Mouse (Mus musculus) left cerebral cortex, adult 8-10 months (tissue): ENCODE measurements at regions not wholly inside any gene's neighbourhood (a gene's known extent, or its start where the extent isn't known, plus 50 kb on each side); places are given as distances from the start of the nearest gene placed in this dataset.
A peak's percentile ranks its signal among the peaks of the same experiment; 100 is the strongest.

ENCODE experiments used
- DNase-seq, 2 experiments: peaks; one replicate each; pipeline ENCODE4 v3.0.0; 2022; ENCODE audit warnings: low spot score in 2 of 2

DNA sequence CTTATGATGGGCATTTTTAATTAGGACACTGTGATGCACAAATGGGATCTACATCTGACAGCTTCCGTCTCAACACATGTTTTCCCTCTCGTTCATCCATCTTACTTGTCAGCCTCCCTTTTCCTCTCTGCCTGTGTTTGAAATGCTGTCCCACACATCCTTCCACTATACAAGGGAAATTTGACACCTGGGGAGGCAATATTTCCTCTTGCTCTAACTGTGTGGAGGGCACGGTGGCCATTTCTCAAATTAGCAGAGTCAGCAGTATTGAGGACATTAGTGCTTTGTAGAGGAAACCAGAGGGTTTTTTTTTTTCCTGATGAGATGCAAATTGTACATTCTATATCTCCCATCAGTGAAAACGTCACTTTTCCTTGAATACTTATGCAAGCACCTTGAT is 712.2 kb downstream of the Slc4a3 start:
- DNase-seq: no peak

DNA sequence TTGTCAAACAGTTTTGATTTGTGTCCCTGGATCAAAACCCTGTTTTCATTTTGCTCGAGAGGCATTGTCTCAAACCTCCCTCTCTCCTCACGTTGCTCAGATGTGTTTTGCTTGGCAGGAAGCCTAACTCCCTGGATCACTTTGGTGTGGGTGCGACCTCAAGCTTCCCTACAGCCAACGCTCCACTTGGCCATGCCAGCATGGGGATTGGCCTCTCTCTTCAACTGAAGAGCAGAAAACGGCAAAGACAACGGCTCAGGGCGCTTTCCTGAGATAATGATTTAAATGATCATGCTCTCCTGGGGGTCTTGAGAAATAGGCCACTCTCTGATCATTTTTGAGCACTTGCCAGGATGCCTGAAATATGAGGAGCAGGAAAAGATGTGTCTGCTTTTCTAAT is 730.1 kb downstream of the Slc4a3 start:
- DNase-seq: no peak

- DNase-seq: no peak
Observed at GRCm38 (mm10) chr1:76276624-76277023, 730.6 kb downstream of the Slc4a3 start.

- no peak for DNase-seq
Observed at GRCm38 (mm10) chr1:76283322-76283721, 737.3 kb downstream of the Slc4a3 start.

GRCm38 (mm10) chr1:76322943-76323559 is 777.0 kb downstream of the Slc4a3 start:
- no peak for DNase-seq

DNA sequence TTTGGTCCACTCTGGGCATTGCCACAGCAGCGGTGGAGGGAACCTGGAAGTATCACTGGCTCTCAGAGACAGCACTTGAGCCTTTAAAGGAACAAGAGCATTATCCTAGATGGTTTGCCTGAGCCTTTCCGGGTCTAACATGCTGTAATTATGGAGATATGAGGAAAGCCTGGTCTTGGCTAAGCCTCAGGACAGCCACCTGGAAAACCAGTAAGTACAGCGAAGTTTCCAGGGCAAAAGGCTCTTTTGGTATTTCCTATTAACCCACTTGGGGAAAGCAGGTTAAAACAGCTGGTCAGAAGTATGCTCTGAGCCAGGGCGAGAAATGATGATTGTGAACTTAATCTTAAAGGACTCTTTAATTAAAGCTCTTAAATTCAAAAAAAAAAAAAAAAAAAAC is 777.5 kb downstream of the Slc4a3 start:
- no peak for DNase-seq

DNA sequence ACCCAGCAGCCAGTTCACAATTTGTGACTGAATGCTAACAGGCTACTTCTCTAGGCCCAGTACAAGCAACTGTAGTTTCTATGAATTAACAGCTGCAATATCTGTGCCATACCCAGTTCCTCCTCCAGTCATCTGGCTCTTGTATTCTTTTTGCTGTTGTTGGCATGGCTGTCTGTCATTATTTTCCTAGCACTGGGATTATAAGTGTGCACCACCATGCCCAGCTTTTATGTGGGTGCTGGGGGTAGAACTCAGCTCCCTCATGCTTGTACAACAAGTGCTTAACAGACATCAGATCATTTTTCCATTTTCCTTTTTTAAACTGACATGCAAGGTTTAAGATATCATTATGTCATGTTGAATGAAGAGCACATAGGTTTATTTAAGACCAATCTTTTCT is 789.9 kb downstream of the Slc4a3 start:
- DNase-seq: no peak

- no peak for DNase-seq
Observed at GRCm38 (mm10) chr1:76362106-76362505, 816.0 kb downstream of the Slc4a3 start.

DNA sequence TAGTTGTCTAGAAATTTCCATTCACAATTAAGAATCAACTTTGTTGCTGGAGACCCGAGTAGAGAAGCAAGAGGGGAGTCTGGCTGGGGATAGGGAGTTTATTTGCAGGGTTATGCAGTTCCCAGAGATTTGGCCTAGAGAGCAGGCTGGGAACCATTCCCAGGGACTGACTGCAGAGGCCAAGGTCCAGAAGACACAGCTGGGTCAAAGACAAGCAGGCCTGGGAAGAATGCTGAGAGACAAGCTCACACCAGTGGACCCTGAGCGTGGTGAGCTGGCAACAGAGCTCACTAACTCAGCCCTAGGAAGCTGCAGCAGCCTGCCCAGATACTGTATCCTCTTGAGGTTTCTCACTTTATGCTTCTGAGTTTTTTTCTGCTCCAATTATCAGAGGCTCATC is 827.9 kb downstream of the Slc4a3 start:
- no peak for DNase-seq

GRCm38 (mm10) chr1:76378154-76378553 is 832.1 kb downstream of the Slc4a3 start:
- no peak for DNase-seq

DNA sequence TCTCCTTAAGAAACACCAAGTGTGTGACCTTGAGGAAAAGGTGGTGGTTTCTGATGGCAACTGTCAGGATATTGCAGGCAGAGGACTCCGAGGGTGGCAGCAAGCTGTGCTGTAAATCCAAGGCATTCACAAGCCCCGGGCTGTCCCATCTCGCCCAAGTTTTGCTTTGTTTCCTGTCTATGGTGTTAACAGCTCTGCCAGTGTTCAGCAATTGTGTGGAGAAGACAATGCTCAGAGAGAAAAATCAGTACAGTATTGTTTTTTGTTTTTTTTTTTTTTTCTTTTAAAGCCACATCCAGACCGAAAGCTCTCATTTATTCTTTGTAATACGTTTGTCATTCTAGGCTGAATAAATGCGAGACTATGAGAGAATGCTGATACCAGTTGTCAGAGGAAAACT is 846.5 kb downstream of the Slc4a3 start:
- peak in 1 of 2 experiments; percentile 7 for DNase-seq

GRCm38 (mm10) chr1:76394038-76394437 is 848.0 kb downstream of the Slc4a3 start:
- no peak for DNase-seq

DNA sequence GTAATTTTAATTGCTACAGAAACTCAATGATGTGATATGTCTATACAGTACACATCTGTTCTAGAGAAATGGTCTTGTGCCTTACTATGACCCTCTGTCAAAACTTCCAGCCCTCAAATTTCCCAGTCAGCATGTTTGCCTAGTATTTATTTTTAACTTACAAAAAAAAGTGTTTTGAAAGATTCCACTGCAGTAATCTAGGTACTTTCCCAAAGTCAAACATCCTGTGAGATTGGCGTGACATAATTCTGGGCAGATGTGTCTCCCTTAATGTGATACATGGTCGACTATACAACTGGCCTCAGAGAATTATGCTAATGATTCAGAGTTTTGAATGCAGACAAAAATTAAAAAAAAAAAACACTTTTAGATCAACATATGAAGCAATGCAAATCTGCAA is 856.8 kb downstream of the Slc4a3 start:
- DNase-seq: no peak

- no peak for DNase-seq
Observed at GRCm38 (mm10) chr1:76404003-76404402, 857.9 kb downstream of the Slc4a3 start.

GRCm38 (mm10) chr1:76410813-76411212 is 864.7 kb downstream of the Slc4a3 start:
- no peak for DNase-seq

DNA sequence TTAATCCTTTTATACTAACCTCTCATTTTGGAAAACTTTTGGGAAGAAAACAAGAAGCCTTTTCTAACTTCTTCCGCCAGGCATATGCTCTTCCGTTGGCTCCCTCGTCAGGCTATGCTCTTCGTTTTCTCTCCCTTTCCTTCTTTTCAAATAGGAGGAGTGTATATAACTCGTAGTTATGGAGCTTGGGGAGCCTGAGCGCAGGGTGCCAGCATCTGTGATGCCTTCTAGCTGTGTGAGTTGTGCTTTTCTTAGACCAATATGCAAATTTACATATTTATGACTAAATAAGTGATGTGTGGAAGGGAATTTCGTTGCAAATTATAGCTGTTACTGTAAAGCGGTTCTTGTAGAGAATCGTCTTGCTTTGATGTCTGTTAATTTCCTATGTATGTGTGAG is 874.5 kb downstream of the Slc4a3 start:
- DNase-seq: peak in 1 of 2 experiments; percentile 9

DNA sequence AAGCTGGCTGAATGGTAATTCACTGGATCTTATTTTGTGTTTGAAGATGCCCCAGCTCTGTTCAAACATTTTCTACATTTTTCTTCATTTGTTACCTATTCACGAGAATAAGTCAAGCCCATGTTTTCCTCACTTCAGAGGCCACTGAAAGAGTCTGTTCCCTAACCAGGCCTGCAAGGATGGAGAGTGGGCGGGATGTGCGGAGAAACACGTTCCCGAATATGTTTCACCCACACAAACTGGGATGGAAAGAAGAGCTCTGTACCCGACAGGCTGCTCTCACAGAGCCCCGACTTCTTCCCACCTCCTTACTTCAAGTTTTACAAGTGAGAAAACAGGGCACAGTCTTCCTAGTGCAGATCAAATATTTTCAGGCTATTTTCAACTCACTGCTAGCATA is 881.4 kb downstream of the Slc4a3 start:
- DNase-seq: peak; percentile 32 to 86

- DNase-seq: no peak
Observed at GRCm38 (mm10) chr1:76430041-76430610, 884.1 kb downstream of the Slc4a3 start.

GRCm38 (mm10) chr1:76433481-76433941 is 887.4 kb downstream of the Slc4a3 start:
- DNase-seq: no peak

- DNase-seq: no peak
Observed at GRCm38 (mm10) chr1:76450539-76451214, 904.6 kb downstream of the Slc4a3 start.

DNA sequence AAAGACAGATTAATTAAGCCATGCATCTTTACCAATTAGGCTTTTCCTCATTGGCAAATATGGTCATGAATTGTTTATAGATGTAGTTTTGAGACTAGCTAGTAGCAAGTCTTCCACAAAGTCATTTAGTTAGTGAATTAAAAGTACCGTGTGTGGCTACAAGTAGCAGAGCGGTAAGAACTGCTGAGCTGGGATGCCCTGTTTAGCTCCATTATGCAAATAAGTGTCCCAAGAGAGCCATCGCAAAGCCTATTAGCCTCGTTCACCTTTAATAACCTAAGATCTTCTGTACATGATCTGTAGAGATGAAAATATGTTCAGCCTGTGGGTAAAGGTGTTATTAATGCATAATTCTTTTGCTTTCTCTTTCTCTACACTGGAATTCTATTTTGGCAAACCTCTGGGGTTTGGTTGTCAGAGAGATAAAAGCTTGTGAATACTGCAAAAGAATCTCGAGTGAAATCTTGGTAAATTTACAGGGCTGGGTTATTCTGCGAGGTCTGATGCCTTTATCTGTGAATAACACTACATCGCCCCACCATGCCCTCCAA is 907.2 kb downstream of the Slc4a3 start:
- DNase-seq: no peak

DNA sequence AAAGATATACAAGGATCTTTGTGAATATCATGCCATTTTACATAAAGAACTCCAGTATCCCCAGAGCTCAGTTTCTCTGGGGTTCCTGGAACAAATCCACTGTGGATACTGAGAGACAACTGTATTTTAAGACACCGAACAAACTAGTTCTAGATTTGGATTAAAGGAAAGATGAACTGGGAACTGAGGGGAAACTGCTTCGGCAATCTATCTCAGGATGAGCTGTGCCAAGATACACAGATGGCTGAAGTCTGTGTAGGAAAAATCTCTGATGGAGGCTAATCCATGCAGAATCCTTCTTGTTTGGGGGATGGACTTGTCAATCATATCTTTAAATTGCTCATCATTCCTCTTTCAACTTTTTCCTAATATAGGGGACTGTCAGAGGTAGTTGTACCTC is 920.5 kb downstream of the Slc4a3 start:
- DNase-seq: no peak

- DNase-seq: peak in 1 of 2 experiments; percentile 82
Observed at GRCm38 (mm10) chr1:76484193-76484592, 938.1 kb downstream of the Slc4a3 start.
